Mouse (Mus musculus): ENCODE data around the gene Rgs7. TPM values are rescaled to one million over a fixed set of nuclear protein-coding genes. Genes with fewer than 3 reads are reported as not detected.

Rgs7 gene
- polyA plus RNA-seq, 1 experiment from 2014 or later, result 15.0 TPM

- H3K4me2 ChIP-seq (ENCODE audit: low read depth), result no peak overlapping the region
- DNase-seq (ENCODE audit: low spot score) (no peak), ATAC-seq (ENCODE audit: insufficient read depth, low FRiP score, low TSS enrichment) (peak; percentile 40)
- no peaks in the 10 kb centered on the region for H3K4me1 ChIP-seq (ENCODE audit: control insufficient read depth, insufficient read depth, low read length)
- no peak overlapping the region for H3K9ac ChIP-seq (ENCODE audit: low read length)
- no peak overlapping the region for H3K27ac ChIP-seq (ENCODE audit: low read depth, low read length)
- H3K36me3 ChIP-seq (ENCODE audit: control insufficient read depth, insufficient read depth, low read length), result no peaks in the 10 kb centered on the region
- H3K27me3 ChIP-seq (ENCODE audit: control insufficient read depth, insufficient read depth, low read length), result no peaks in the 10 kb centered on the region
- WGBS, result 70% methylated on average over 4 of the region's 4 CpGs
- H3K9me3 ChIP-seq (ENCODE audit: control insufficient read depth, low read length), result no peaks in the 10 kb centered on the region
- no peak overlapping the region for H3K4me3 ChIP-seq (ENCODE audit: low read depth, low read length)
Observed at GRCm38 (mm10) chr1:175118904-175119555, 373.3 kb downstream of the Rgs7 start.

- no peak for DNase-seq (ENCODE audit: low spot score)
- 95% methylated on average over 1 of the region's 1 CpGs for WGBS
- no peak for ATAC-seq (ENCODE audit: insufficient read depth, low FRiP score, low TSS enrichment)
- H3K36me3 ChIP-seq (ENCODE audit: control insufficient read depth, insufficient read depth, low read length), result no peaks in the 10 kb centered on the region
- H3K4me3 ChIP-seq (ENCODE audit: low read depth, low read length), result no peak overlapping the region
- no peak overlapping the region for H3K4me2 ChIP-seq (ENCODE audit: low read depth)
- no peaks in the 10 kb centered on the region for H3K27me3 ChIP-seq (ENCODE audit: control insufficient read depth, insufficient read depth, low read length)
- H3K27ac ChIP-seq (ENCODE audit: low read depth, low read length), result no peak overlapping the region
- no peaks in the 10 kb centered on the region for H3K9me3 ChIP-seq (ENCODE audit: control insufficient read depth, low read length)
- H3K9ac ChIP-seq (ENCODE audit: low read length), result no peak overlapping the region
- no peaks in the 10 kb centered on the region for H3K4me1 ChIP-seq (ENCODE audit: control insufficient read depth, insufficient read depth, low read length)
Observed at GRCm38 (mm10) chr1:175108270-175108860, 383.9 kb downstream of the Rgs7 start.

GRCm38 (mm10) chr1:175106315-175106714 lies 386.0 kb downstream of the Rgs7 start:
- no peaks in the 10 kb centered on the region for H3K36me3 ChIP-seq (ENCODE audit: control insufficient read depth, insufficient read depth, low read length)
- WGBS, result 50% methylated on average over 1 of the region's 1 CpGs
- no peak overlapping the region for H3K9ac ChIP-seq (ENCODE audit: low read length)
- DNase-seq (ENCODE audit: low spot score), result no peak
- no peak overlapping the region for H3K4me2 ChIP-seq (ENCODE audit: low read depth)
- no peak for ATAC-seq (ENCODE audit: insufficient read depth, low FRiP score, low TSS enrichment)
- no peak overlapping the region for H3K4me3 ChIP-seq (ENCODE audit: low read depth, low read length)
- no peaks in the 10 kb centered on the region for H3K27me3 ChIP-seq (ENCODE audit: control insufficient read depth, insufficient read depth, low read length)
- H3K27ac ChIP-seq (ENCODE audit: low read depth, low read length), result no peak overlapping the region
- no peaks in the 10 kb centered on the region for H3K4me1 ChIP-seq (ENCODE audit: control insufficient read depth, insufficient read depth, low read length)
- H3K9me3 ChIP-seq (ENCODE audit: control insufficient read depth, low read length), result no peaks in the 10 kb centered on the region

- H3K9me3 ChIP-seq (ENCODE audit: control insufficient read depth, low read length), result no peaks in the 10 kb centered on the region
- no peaks in the 10 kb centered on the region for H3K4me1 ChIP-seq (ENCODE audit: control insufficient read depth, insufficient read depth, low read length)
- WGBS, result 87% methylated on average over 5 of the region's 5 CpGs
- H3K36me3 ChIP-seq (ENCODE audit: control insufficient read depth, insufficient read depth, low read length), result no peaks in the 10 kb centered on the region
- H3K9ac ChIP-seq (ENCODE audit: low read length), result no peak overlapping the region
- no peaks in the 10 kb centered on the region for H3K27me3 ChIP-seq (ENCODE audit: control insufficient read depth, insufficient read depth, low read length)
- no peak overlapping the region for H3K27ac ChIP-seq (ENCODE audit: low read depth, low read length)
- H3K4me2 ChIP-seq (ENCODE audit: low read depth), result no peak overlapping the region
- DNase-seq (ENCODE audit: low spot score) (no peak), ATAC-seq (ENCODE audit: insufficient read depth, low FRiP score, low TSS enrichment) (no peak)
- no peak overlapping the region for H3K4me3 ChIP-seq (ENCODE audit: low read depth, low read length)
Observed at GRCm38 (mm10) chr1:175105426-175105825, 386.9 kb downstream of the Rgs7 start.

- no peak overlapping the region for H3K4me3 ChIP-seq (ENCODE audit: low read depth, low read length)
- H3K36me3 ChIP-seq (ENCODE audit: control insufficient read depth, insufficient read depth, low read length), result no peaks in the 10 kb centered on the region
- no peak overlapping the region for H3K27ac ChIP-seq (ENCODE audit: low read depth, low read length)
- ATAC-seq (ENCODE audit: insufficient read depth, low FRiP score, low TSS enrichment) (no peak), DNase-seq (ENCODE audit: low spot score) (no peak)
- WGBS, result 63% methylated on average over 3 of the region's 3 CpGs
- H3K4me1 ChIP-seq (ENCODE audit: control insufficient read depth, insufficient read depth, low read length), result no peaks in the 10 kb centered on the region
- no peak overlapping the region for H3K9ac ChIP-seq (ENCODE audit: low read length)
- no peak overlapping the region for H3K4me2 ChIP-seq (ENCODE audit: low read depth)
- H3K27me3 ChIP-seq (ENCODE audit: control insufficient read depth, insufficient read depth, low read length), result no peaks in the 10 kb centered on the region
- no peaks in the 10 kb centered on the region for H3K9me3 ChIP-seq (ENCODE audit: control insufficient read depth, low read length)
Observed at GRCm38 (mm10) chr1:175097014-175097413, 395.3 kb downstream of the Rgs7 start.

GRCm38 (mm10) chr1:175082104-175082503 lies 410.2 kb downstream of the Rgs7 start:
- no peak for DNase-seq (ENCODE audit: low spot score)
- 93% methylated on average over 1 of the region's 1 CpGs for WGBS

GRCm38 (mm10) chr1:175079819-175080608 lies 412.3 kb downstream of the Rgs7 start:
- Histone ChIP-seq H3K36me3 (ENCODE audit: control insufficient read depth, insufficient read depth, low read length) (no peaks in the 10 kb centered on the region), H3K4me1 (ENCODE audit: control insufficient read depth, insufficient read depth, low read length) (no peaks in the 10 kb centered on the region), H3K27me3 (ENCODE audit: control insufficient read depth, insufficient read depth, low read length) (no peaks in the 10 kb centered on the region), H3K9me3 (ENCODE audit: control insufficient read depth, low read length) (no peaks in the 10 kb centered on the region), H3K4me2 (ENCODE audit: low read depth) (no peak overlapping the region), H3K9ac (ENCODE audit: low read length) (no peak overlapping the region), H3K27ac (ENCODE audit: low read depth, low read length) (no peak overlapping the region), H3K4me3 (ENCODE audit: low read depth, low read length) (no peak overlapping the region)
- ATAC-seq (ENCODE audit: insufficient read depth, low FRiP score, low TSS enrichment), result no peak
- WGBS, result 69% methylated on average over 4 of the region's 4 CpGs
- peak; percentile 25 for DNase-seq (ENCODE audit: low spot score)

More at GRCm38 (mm10) chr1:175082104-175082503, 410.2 kb downstream of the Rgs7 start:
- Histone ChIP-seq H3K9me3 (ENCODE audit: control insufficient read depth, low read length) (no peaks in the 10 kb centered on the region), H3K36me3 (ENCODE audit: control insufficient read depth, insufficient read depth, low read length) (no peaks in the 10 kb centered on the region), H3K9ac (ENCODE audit: low read length) (no peak overlapping the region), H3K27me3 (ENCODE audit: control insufficient read depth, insufficient read depth, low read length) (no peaks in the 10 kb centered on the region), H3K4me2 (ENCODE audit: low read depth) (no peak overlapping the region), H3K4me3 (ENCODE audit: low read depth, low read length) (no peak overlapping the region), H3K27ac (ENCODE audit: low read depth, low read length) (no peak overlapping the region), H3K4me1 (ENCODE audit: control insufficient read depth, insufficient read depth, low read length) (no peaks in the 10 kb centered on the region)
- ATAC-seq (ENCODE audit: insufficient read depth, low FRiP score, low TSS enrichment), result no peak

- Histone ChIP-seq H3K27ac (ENCODE audit: low read depth, low read length) (no peak overlapping the region), H3K4me3 (ENCODE audit: low read depth, low read length) (no peak overlapping the region), H3K9ac (ENCODE audit: low read length) (no peak overlapping the region), H3K36me3 (ENCODE audit: control insufficient read depth, insufficient read depth, low read length) (no peaks in the 10 kb centered on the region), H3K4me2 (ENCODE audit: low read depth) (no peak overlapping the region), H3K9me3 (ENCODE audit: control insufficient read depth, low read length) (no peaks in the 10 kb centered on the region), H3K27me3 (ENCODE audit: control insufficient read depth, insufficient read depth, low read length) (no peaks in the 10 kb centered on the region), H3K4me1 (ENCODE audit: control insufficient read depth, insufficient read depth, low read length) (no peaks in the 10 kb centered on the region)
- DNase-seq (ENCODE audit: low spot score) (no peak), ATAC-seq (ENCODE audit: insufficient read depth, low FRiP score, low TSS enrichment) (no peak)
- 83% methylated on average over 1 of the region's 1 CpGs for WGBS
Observed at GRCm38 (mm10) chr1:175073500-175074232, 418.6 kb downstream of the Rgs7 start.

Measured in neural tube, embryonic 11.5 days (tissue).